Mouse (Mus musculus) neural tube, embryonic 12.5 days (tissue): ENCODE measurements around the gene Cntnap5b. TPM values are rescaled to one million over a fixed set of nuclear protein-coding genes. Genes with fewer than 3 reads are reported as not detected.

ENCODE experiments used
- ATAC-seq: fragments of 200-750 bp; cut with Nextera tagmentation; 2 replicates; pipeline ENCODE4 v1.8.0; 2017; ENCODE audit warnings: low read depth, mild to moderate bottlenecking, moderate TSS enrichment, moderate library complexity; ENCODE audit not compliant: low FRiP score
- H3K27ac ChIP-seq: fragments of 300-500 bp; sonication (generic); 2 replicates; pipeline ENCODE4 v1.5.1; 2016
- H3K27me3 ChIP-seq: fragments of 300-500 bp; sonication (generic); replicated peaks from 2 replicates; pipeline ENCODE4 v1.6.1; 2016; ENCODE audit warnings: mild to moderate bottlenecking
- H3K36me3 ChIP-seq: fragments of 300-500 bp; sonication (generic); 2 replicates; pipeline ENCODE4 v1.6.1; 2016; ENCODE audit warnings: mild to moderate bottlenecking
- H3K4me1 ChIP-seq: fragments of 300-500 bp; sonication (generic); 2 replicates; pipeline ENCODE4 v1.6.1; 2016
- H3K4me2 ChIP-seq: fragments of 300-500 bp; sonication (generic); replicated peaks from 2 replicates; pipeline ENCODE4 v1.6.1; 2016; ENCODE audit warnings: mild to moderate bottlenecking
- H3K4me3 ChIP-seq: fragments of 300-500 bp; sonication (generic); 2 replicates; pipeline ENCODE4 v1.5.1; 2016
- H3K9ac ChIP-seq: fragments of 300-500 bp; sonication (generic); 2 replicates; pipeline ENCODE4 v1.6.1; 2016; ENCODE audit warnings: mild to moderate bottlenecking
- H3K9me3 ChIP-seq: fragments of 300-500 bp; sonication (generic); 2 replicates; pipeline ENCODE4 v1.6.1; 2016; ENCODE audit warnings: mild to moderate bottlenecking
- WGBS: fragments of 180-500 bp; shearing (Covaris S2); methylation state at CpG from one replicate; pipeline ENCODE4 v1.1.7; 2016; 5-methylcytosine and 5-hydroxymethylcytosine counted together
- polyA plus RNA-seq: library from polyadenylated mRNA; unstranded; fragments of >200 nt; fragmentation: Nextera tagmentation; extraction: Ambion mirVana; gene quantifications from 2 replicates; pipeline ENCODE4 v1.2.1, GENCODE M21; 2016

The Cntnap5b gene
- 0.29 and 0.38 TPM in 2 replicates for polyA plus RNA-seq

- H3K9ac ChIP-seq: peak within 1 kb of the TSS; percentile 13; the same call in 1 of the 2 replicates
Measured at GRCm38 (mm10) chr1:99772614-99773013, at the start of gene Cntnap5b. TSS of gene Cntnap5b (plus strand) at chr1:99772765.

GRCm38 (mm10) chr1:99759996-99760395 is 12.6 kb upstream of the Cntnap5b start:
- H3K9ac ChIP-seq: no peak overlapping the region
- H3K27ac ChIP-seq: no peak overlapping the region
- H3K27me3 ChIP-seq: no peaks in the 10 kb centered on the region
- WGBS: 88% methylated on average over 1 of the region's 1 CpGs
- no peaks in the 10 kb centered on the region for H3K36me3 ChIP-seq
- ATAC-seq: no peak
- no peaks in the 10 kb centered on the region for H3K9me3 ChIP-seq
- H3K4me2 ChIP-seq: no peak overlapping the region
- no peaks in the 10 kb centered on the region for H3K4me1 ChIP-seq
- H3K4me3 ChIP-seq: no peak overlapping the region

More at GRCm38 (mm10) chr1:99772614-99773013, at the start of gene Cntnap5b:
- Histone ChIP-seq H3K4me2 (peak within 1 kb of the TSS; percentile 57), H3K36me3 (no peaks in the 10 kb centered on the region), H3K9me3 (no peaks in the 10 kb centered on the region), H3K27me3 (no peaks in the 10 kb centered on the region), H3K27ac (no peak within 1 kb of the TSS), H3K4me1 (no peaks in the 10 kb centered on the region), H3K4me3 (peak within 1 kb of the TSS; percentile 21)
- peak; percentile 17; the same call in 1 of the 2 replicates for ATAC-seq
- WGBS: 39% methylated on average over 7 of the region's 7 CpGs

GRCm38 (mm10) chr1:99772183-99772582 is 382 bp upstream of the Cntnap5b start:
- Histone ChIP-seq H3K27me3 (no peaks in the 10 kb centered on the region), H3K9ac (peak overlapping the region; percentile 13; the same call in 1 of the 2 replicates), H3K4me2 (peak overlapping the region; percentile 57), H3K36me3 (no peaks in the 10 kb centered on the region), H3K9me3 (no peaks in the 10 kb centered on the region), H3K4me1 (no peaks in the 10 kb centered on the region), H3K4me3 (peak overlapping the region; percentile 21), H3K27ac (no peak overlapping the region)
- WGBS: 2% methylated on average over 19 of the region's 19 CpGs
- ATAC-seq: peak; percentile 89

- no peaks in the 10 kb centered on the region for H3K9me3 ChIP-seq
- 6% methylated on average over 4 of the region's 4 CpGs for WGBS
- H3K4me1 ChIP-seq: no peaks in the 10 kb centered on the region
- no peak overlapping the region for H3K4me3 ChIP-seq
- H3K27ac ChIP-seq: no peak overlapping the region
- no peaks in the 10 kb centered on the region for H3K27me3 ChIP-seq
- ATAC-seq: no peak; the same call in 1 of the 2 replicates
- H3K9ac ChIP-seq: no peak overlapping the region
- H3K4me2 ChIP-seq: no peak overlapping the region
- no peaks in the 10 kb centered on the region for H3K36me3 ChIP-seq
Measured at GRCm38 (mm10) chr1:99774144-99774543, 1.6 kb downstream of the Cntnap5b start.

- Histone ChIP-seq H3K27me3 (no peaks in the 10 kb centered on the region), H3K4me1 (no peaks in the 10 kb centered on the region), H3K36me3 (no peaks in the 10 kb centered on the region), H3K4me2 (no peak overlapping the region), H3K9ac (no peak overlapping the region), H3K4me3 (no peak overlapping the region), H3K27ac (no peak overlapping the region), H3K9me3 (no peaks in the 10 kb centered on the region)
- ATAC-seq: no peak
- WGBS: 89% methylated on average over 6 of the region's 6 CpGs
Measured at GRCm38 (mm10) chr1:99813334-99814110, 41.0 kb downstream of the Cntnap5b start.

- H3K27ac ChIP-seq: no peak overlapping the region
- ATAC-seq: no peak
- no peaks in the 10 kb centered on the region for H3K27me3 ChIP-seq
- H3K4me1 ChIP-seq: no peaks in the 10 kb centered on the region
- 92% methylated on average over 3 of the region's 3 CpGs for WGBS
- H3K9ac ChIP-seq: no peak overlapping the region
- no peaks in the 10 kb centered on the region for H3K36me3 ChIP-seq
- H3K9me3 ChIP-seq: no peaks in the 10 kb centered on the region
- H3K4me2 ChIP-seq: no peak overlapping the region
- no peak overlapping the region for H3K4me3 ChIP-seq
Measured at GRCm38 (mm10) chr1:99872344-99872743, 99.8 kb downstream of the Cntnap5b start.

- H3K4me3 ChIP-seq: no peak overlapping the region
- ATAC-seq: no peak
- H3K36me3 ChIP-seq: no peaks in the 10 kb centered on the region
- H3K27ac ChIP-seq: no peak overlapping the region
- no peaks in the 10 kb centered on the region for H3K4me1 ChIP-seq
- no peaks in the 10 kb centered on the region for H3K9me3 ChIP-seq
- 71% methylated on average over 2 of the region's 2 CpGs for WGBS
- H3K27me3 ChIP-seq: no peaks in the 10 kb centered on the region
- no peak overlapping the region for H3K4me2 ChIP-seq
- H3K9ac ChIP-seq: no peak overlapping the region
Measured at GRCm38 (mm10) chr1:99907774-99908173, 135.2 kb downstream of the Cntnap5b start.

GRCm38 (mm10) chr1:99943515-99943914 is 170.9 kb downstream of the Cntnap5b start:
- Histone ChIP-seq H3K4me3 (no peak overlapping the region), H3K4me2 (no peak overlapping the region), H3K9me3 (no peaks in the 10 kb centered on the region), H3K27me3 (no peaks in the 10 kb centered on the region), H3K27ac (no peak overlapping the region), H3K4me1 (no peaks in the 10 kb centered on the region), H3K36me3 (no peaks in the 10 kb centered on the region), H3K9ac (no peak overlapping the region)
- no peak for ATAC-seq

GRCm38 (mm10) chr1:99959428-99959987 is 186.9 kb downstream of the Cntnap5b start:
- Histone ChIP-seq H3K4me1 (no peaks in the 10 kb centered on the region), H3K27ac (no peak overlapping the region), H3K27me3 (no peaks in the 10 kb centered on the region), H3K36me3 (no peaks in the 10 kb centered on the region), H3K9me3 (no peaks in the 10 kb centered on the region), H3K4me3 (no peak overlapping the region), H3K9ac (no peak overlapping the region), H3K4me2 (no peak overlapping the region)
- WGBS: 27% methylated on average over 2 of the region's 2 CpGs
- ATAC-seq: no peak

- no peaks in the 10 kb centered on the region for H3K4me1 ChIP-seq
Measured at GRCm38 (mm10) chr1:99967300-99968089, 194.9 kb downstream of the Cntnap5b start.

GRCm38 (mm10) chr1:99970184-99971086 is 197.9 kb downstream of the Cntnap5b start:
- no peak for ATAC-seq
- Histone ChIP-seq H3K27me3 (no peaks in the 10 kb centered on the region), H3K4me2 (no peak overlapping the region), H3K9me3 (no peaks in the 10 kb centered on the region), H3K27ac (no peak overlapping the region), H3K4me3 (no peak overlapping the region), H3K4me1 (no peaks in the 10 kb centered on the region), H3K9ac (no peak overlapping the region), H3K36me3 (no peaks in the 10 kb centered on the region)
- whole genome bisulfite sequencing: 21% methylated on average over 4 of the region's 4 CpGs

More at GRCm38 (mm10) chr1:99967300-99968089, 194.9 kb downstream of the Cntnap5b start:
- H3K27me3 ChIP-seq: no peaks in the 10 kb centered on the region
- ATAC-seq: no peak
- H3K27ac ChIP-seq: no peak overlapping the region
- WGBS: 92% methylated on average over 2 of the region's 2 CpGs
- no peak overlapping the region for H3K9ac ChIP-seq
- H3K4me2 ChIP-seq: no peak overlapping the region
- no peak overlapping the region for H3K4me3 ChIP-seq
- no peaks in the 10 kb centered on the region for H3K36me3 ChIP-seq
- H3K9me3 ChIP-seq: no peaks in the 10 kb centered on the region
